Mouse (Mus musculus) C2C12 (cell line): ENCODE data around the gene Xab2.

Experiments
- CTCF ChIP-seq: IDR thresholded peaks from one replicate; pipeline ENCODE4 v1.5.1; 2011; ENCODE audit not compliant: control insufficient read depth, insufficient read depth, insufficient read length
- FOSL1 ChIP-seq: IDR thresholded peaks from one replicate; pipeline ENCODE4 v1.8.0; 2011; ENCODE audit warnings: mild to moderate bottlenecking, low read length; ENCODE audit not compliant: poor library complexity, insufficient read depth, severe bottlenecking
- MYOD1 ChIP-seq: IDR thresholded peaks from one replicate; pipeline ENCODE4 v1.6.1; 2011; ENCODE audit warnings: low read depth; ENCODE audit not compliant: control insufficient read depth, insufficient read length
- USF1 ChIP-seq: IDR thresholded peaks from one replicate; pipeline ENCODE4 v1.6.1; 2011; ENCODE audit warnings: low read depth, mild to moderate bottlenecking, control low read depth, moderate library complexity

DNA sequence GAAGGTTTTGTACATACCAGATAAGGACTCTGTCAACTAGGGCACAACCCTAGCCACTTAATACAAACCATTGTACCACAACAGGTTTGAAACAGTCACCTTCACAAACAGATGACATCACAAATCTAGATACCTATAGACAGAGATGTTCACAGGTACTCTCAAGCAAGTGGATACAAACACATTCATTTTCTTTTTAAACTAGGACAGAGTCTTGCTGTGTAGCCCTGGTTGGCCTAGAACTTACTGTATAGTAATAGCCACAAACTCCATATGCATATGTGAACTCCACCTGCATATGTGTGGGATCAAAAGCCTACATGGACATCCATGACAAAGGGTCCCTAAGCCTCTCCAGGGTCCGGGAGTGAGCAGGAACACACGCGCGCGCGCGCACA, 34.1 kb downstream of the Xab2 start, which contains the start of gene Camsap3:
- TF ChIP-seq CTCF (no peak), USF1 (no peak), FOSL1 (no peak), MYOD1 (no peak)
